Mouse (Mus musculus) layer of hippocampus, adult 11-12 months (tissue): Measurements from ENCODE around the gene Gm9964.
"Not testable (repeated sequence)": the region's sequence is repeated elsewhere in the genome, so short reads cannot be mapped to it uniquely, and the experiment has no call there.

Experiments
- DNase-seq: peaks from one replicate; pipeline ENCODE4 v3.0.0; 2022; ENCODE audit warnings: low spot score

Gm9964 gene

DNA sequence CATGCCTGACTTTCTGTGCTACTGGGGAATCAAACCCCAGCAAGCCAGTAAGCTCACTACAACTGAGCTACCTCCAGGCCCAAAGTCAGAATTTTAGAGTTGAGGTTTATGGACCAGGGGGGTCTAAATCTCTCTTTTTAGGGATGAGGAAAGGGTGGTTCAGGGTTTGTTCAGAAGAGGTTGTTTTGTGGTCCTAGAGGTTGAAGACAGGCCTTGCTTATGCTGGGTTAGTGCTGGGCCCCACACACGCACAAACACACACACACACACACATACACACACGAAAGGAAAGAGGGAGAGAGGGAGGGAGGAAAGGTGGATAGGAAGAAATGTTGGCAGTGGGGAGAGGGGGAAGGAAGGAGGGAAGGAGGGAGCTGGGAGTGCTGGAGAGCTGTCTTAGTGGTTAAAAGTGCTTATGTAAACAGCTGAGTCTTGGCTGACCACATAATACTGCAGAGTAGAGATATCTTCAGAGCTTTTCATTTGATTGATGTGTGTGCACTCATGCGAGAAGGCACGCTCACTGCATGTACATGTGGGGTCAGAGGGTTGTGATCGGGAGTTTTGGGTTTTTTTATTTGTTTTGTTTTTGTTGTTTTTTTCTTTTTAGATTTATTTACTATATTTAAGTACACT is at the start of gene Gm9964:
TSS of gene Gm9964 (minus strand) at position 51 of the 636 bp plus-strand sequence.
- no peak for DNase-seq

- peak; percentile 21 for DNase-seq
These were observed 43.4 kb upstream of the Gm9964 start for GRCm38 (mm10) chr11:79339808-79340781.

DNA sequence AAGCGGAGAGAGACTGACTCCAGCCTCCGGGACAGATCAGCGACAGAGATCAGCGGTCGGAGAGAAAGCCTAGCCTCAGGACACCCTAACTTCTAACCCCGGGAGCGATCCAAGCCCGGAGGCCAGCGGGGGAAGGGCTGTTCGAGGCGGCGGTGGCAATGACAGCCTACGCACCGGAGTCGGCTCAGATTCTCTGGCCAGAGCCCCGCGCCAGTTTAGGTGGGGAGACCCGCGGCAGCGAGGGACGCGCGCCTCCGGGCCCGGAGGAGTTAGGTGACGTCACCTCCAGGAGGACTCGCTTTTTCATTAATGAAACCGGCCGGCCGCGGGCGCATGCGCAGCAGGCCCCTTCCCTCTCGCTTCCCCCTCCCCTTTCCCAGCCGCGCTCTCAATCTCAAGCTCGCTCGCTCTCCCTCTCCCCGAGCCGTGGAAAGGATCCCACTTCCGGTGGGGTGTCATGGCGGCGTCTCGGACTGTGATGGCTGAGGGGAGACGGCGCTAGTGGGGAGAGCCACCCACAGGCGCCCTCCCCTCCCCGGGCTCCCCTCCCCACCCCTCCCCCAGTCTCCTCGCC is 42.6 kb upstream of the Gm9964 start, which contains the start of gene Nf1:
TSS of gene Nf1 (plus strand) at position 460 of the 574 bp plus-strand sequence.
- peak; percentile 96 for DNase-seq

DNA sequence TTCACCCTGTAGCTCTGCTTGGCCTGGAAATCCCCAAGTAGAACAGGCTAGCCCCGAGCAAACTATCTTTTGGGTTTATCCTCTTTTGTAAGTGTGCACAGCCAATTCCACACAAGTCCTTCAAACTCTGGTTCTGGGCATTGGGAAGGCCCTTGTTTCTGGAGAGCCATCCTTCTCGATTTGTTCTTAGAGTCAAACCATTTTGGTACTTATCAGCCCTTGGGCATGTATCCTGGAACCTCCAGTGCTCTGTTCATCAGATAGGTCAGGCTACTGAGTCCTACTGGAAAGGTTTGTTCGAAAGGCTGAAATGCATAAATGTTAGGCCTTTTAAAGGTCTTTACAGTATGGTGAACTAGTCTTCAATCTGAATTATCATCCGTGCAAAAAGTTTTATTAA is 41.9 kb upstream of the Gm9964 start:
- DNase-seq = no peak

GRCm38 (mm10) chr11:79336722-79337267 is 40.1 kb upstream of the Gm9964 start:
- no peak for DNase-seq

GRCm38 (mm10) chr11:79335077-79335476 is 38.4 kb upstream of the Gm9964 start:
- no peak for DNase-seq

DNA sequence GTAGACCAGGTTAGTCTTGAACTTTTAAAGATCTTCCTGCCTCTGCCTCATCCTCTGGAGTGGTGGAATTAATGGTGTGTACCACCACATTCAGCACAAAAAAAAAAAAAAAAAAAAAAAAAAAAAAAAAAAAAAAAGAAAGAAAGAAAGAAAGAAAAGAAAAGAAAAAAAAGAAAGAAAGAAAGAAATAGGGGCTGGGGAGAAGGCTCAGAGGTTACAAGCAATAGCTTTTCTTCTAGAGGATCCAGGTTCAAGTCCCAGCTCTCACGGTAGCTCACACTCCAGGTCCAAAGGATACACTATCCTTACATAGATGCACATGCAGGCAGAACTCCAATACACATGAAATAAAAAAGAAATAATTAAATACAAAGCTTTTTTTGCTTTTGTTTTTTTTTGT is 32.9 kb upstream of the Gm9964 start:
- DNase-seq = no peak

DNA sequence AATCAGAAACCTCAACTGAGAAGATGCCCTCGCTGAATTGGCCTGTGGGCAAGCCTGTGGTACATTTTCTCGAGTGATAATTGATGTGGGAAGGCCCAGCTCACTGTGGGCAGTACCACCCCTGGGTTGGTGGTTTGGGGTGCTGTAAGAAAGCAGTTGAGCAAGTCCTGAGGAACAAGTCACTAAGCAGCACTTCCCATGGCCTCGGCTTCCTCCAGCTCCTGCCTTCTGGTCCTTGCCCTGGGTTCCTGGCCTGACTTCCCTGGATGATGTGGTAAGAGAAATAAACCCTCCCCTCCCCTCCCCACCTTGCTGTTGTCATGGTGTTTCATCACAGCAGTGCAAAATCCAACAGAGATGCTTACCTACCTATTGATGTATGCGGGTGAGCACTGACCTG is 31.4 kb upstream of the Gm9964 start:
- DNase-seq = no peak

GRCm38 (mm10) chr11:79327106-79327505 is 30.4 kb upstream of the Gm9964 start:
- no peak for DNase-seq

- no peak for DNase-seq
These were observed 29.0 kb upstream of the Gm9964 start for GRCm38 (mm10) chr11:79325663-79326062.

- DNase-seq = no peak
These were observed 27.4 kb upstream of the Gm9964 start for GRCm38 (mm10) chr11:79323985-79324685.

- no peak for DNase-seq
These were observed 23.1 kb upstream of the Gm9964 start for GRCm38 (mm10) chr11:79319807-79320206.

DNA sequence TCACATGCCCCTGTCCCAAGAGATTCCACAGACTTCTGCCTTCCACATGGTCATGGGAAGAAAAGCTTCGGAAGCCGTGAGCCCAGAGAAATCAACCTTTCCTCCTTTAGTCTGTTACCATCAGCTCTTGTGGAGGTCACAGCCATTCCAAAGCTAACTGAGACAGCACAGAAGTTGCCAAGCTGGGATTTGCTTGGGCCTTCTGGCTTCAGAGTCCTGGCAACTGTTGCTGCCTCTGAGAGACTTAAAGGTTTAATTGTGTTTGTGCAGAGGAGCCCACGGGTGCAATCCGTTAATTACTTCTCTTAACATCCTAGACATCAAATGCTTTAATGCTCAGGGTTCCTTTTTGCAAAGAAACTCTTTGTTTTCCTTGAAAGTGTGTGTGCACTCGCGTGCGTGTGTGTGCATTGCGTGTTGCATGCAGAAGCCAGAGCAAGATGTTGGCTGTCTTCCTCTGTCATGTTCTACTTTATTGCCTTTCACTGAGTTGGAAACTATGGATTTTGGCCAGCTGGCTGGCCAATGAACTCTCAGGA is 20.2 kb upstream of the Gm9964 start:
- no peak for DNase-seq

DNA sequence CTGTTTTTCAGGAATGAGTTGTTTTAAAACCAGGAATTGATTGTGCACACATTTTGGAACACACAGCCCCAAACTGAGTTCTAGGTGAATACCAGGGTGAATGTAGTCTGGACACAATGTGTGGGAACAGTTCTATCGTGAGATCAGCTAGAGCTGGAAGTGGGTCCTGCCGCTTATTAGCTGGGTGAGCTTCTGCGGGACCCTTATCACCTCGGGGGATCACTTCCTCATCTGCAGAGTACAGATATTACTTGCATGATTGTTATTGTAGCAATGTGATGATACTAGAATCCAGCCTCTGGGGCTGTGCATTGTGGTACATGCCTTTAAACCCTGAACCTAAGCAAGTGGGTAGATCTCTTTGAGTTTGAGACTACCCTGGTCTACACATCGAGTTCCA is 13.8 kb upstream of the Gm9964 start:
- DNase-seq = no peak

DNA sequence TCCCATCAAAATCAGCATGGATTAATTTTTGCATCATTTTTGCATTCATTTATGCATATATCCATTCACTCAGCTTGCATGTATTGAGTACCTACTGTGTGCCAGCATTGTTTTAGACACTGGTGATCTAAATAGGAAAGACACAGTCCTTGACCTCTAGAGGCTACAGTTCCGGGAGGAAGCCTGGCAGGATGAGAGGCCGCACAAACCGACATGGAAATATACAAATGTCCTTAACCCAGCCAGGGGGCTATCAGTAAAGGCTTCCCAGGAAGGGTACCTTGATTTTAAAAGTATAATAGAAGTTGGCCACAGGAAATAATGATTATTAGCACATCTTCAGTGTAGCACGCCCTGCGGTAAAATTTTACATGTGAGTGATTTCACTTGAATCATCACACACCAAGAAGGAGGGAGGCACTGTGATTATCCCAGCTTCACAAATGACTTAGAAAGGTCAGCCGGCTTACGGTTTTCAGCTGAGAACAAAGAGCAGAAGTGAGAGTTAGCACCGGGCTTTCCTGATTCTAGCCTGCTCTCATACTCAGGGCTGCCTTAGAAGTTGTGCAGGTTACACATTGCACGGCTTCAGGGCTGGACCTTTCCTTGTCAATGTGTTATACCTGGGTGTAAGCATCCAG is 11.0 kb upstream of the Gm9964 start:
- no peak for DNase-seq

- DNase-seq = peak; percentile 46
These were observed 10.3 kb upstream of the Gm9964 start for GRCm38 (mm10) chr11:79306996-79307395.

GRCm38 (mm10) chr11:79306510-79306909 is 9.8 kb upstream of the Gm9964 start:
- no peak for DNase-seq

- no peak for DNase-seq
These were observed 9.1 kb upstream of the Gm9964 start for GRCm38 (mm10) chr11:79305697-79306340.

- DNase-seq = not testable (repeated sequence)
These were observed 7.5 kb upstream of the Gm9964 start for GRCm38 (mm10) chr11:79304245-79304644.

GRCm38 (mm10) chr11:79303109-79303508 is 6.4 kb upstream of the Gm9964 start:
- DNase-seq = no peak
